Mouse (Mus musculus): ENCODE data around the gene Fxyd6.

DNA sequence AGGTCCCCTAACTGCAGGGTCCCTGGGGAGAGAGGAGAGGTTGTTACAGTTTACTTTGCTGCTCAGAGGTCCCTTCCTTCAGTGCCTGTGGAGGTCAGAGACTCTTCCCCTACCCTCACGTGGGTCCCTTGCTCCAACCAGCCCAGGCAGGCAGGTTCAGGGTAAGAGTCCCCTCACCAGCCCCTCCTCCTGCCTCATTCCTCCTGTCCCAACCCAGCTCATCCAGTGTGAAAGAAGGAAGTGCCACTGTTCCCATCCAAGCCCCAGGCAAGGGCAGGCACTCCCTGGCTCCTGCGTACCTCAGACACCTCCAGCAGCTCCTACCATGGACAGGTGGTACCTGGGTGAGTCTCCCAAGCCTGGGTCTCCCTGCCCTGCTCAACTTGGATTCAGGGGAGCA is 33.0 kb downstream of the Fxyd6 start:
- TF ChIP-seq CTCF (IDR thresholded peaks at IDR 0.05; ENCODE audit: low read depth, low read length), result no peak
- TF ChIP-seq POLR2A (IDR thresholded peaks at IDR 0.05; ENCODE audit: extremely low read depth, insufficient read depth, low read length), result no peak

Data from liver, adult 2 months (tissue).